Mouse (Mus musculus) brain, embryonic 14.5 days (tissue): ENCODE measurements around the gene Cbfa2t3.

Experiments used
- CTCF ChIP-seq: fragments of 200-500 bp; IDR thresholded peaks from 2 replicates; pipeline ENCODE4 v1.5.1; 2012; ENCODE audit warnings: inconsistent platforms, mild to moderate bottlenecking, moderate library complexity, borderline replicate concordance; ENCODE audit not compliant: insufficient read depth, insufficient read length; ENCODE audit errors: extremely low read depth
- POLR2A ChIP-seq: fragments of 200-500 bp; IDR thresholded peaks from 2 replicates; pipeline ENCODE4 v1.6.1; 2012; ENCODE audit warnings: mild to moderate bottlenecking, inconsistent platforms, borderline replicate concordance; ENCODE audit not compliant: poor library complexity, insufficient read depth, insufficient read length, severe bottlenecking; ENCODE audit errors: extremely low read depth

- TF ChIP-seq CTCF (no peak), POLR2A (no peak)
Observed at GRCm38 (mm10) chr8:122663106-122663505, 35.8 kb downstream of the Cbfa2t3 start.
